Mouse (Mus musculus): ENCODE measurements at regions not wholly inside any gene's neighbourhood (a gene's known extent, or its start where the extent isn't known, plus 50 kb on each side); places are given as distances from the start of the nearest gene placed in this dataset.

DNA sequence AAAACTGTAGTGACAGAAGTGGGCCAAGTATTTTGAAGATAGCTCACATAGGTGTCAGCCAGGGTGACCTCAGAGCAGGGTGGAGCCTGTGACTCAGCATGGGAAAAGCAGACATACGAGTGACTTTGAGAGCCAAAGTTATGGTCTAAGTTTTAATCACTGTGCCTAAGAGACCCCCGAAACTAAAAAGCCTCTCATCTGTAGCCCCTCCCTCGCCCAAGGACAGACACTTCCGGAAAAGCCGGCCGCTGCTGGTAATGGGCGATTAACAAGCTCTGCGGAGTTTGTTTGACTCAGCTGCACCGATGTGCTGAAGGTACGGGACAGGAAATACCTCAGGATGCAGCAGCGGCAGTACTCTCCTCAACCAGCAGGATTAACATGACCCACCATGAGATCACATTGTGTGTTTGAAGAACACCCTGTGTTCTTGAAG is 182.1 kb upstream of the Foxn2 start:
- DNase-seq, result no peak

DNA sequence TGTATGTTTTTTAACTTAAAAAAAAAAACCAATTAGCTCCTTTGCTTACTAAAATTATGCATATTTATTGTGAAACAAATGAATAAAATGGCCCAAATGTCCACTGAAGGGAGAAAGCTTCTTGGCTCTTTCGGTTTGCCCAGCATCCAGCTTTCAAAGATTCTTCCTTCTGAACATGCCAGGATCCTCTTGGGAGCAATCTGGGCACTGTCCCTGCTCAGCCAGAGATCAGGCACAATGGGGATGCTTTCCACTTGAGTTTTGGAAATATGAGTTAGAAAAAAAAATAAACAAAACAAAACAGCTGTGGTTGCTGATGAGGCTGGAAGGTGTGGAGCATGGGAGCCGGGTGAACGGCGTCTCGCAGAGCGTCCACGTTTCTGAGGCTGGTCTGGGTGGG is 180.3 kb upstream of the Foxn2 start:
- DNase-seq, result no peak

DNA sequence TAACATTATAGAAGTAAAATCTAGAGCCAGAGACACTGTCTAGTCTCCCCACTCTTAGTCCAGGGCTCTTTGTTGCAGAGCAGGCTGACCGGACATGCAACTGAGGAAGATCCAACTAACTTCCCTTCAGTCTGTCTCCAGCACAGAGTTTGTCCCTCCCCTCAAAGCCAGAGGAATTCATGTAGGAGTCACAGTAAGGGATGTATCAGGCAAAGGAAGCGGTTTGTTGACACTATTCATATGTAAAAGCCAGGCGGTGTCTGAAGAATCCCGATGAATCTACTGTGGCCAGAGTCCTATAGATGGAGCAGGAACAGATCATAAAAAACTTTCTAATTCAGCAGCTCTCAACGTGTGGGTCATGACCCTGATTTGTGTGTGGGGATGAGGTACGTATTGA is 179.7 kb upstream of the Foxn2 start:
- DNase-seq, result no peak

DNA sequence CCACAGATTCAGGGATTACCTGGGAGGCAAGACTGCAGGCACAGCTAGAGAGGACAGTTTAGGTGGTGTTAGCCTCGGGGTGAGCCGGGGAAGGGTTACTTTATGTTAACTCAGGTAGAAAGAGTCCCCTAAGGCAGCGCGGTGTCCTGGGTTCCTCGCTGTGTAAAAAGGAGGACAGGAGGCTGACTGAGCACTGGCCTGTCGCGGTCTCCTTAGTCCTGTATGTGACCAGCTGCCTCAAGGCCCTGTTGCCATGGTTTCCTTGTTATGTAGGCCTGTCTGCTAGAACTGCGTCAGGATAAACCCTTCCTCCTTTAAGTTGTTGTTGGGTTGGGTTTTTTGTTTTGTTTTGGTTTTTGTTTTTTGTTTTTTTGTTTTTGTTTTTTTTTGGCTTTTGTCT is 179.0 kb upstream of the Foxn2 start:
- no peak for DNase-seq

DNA sequence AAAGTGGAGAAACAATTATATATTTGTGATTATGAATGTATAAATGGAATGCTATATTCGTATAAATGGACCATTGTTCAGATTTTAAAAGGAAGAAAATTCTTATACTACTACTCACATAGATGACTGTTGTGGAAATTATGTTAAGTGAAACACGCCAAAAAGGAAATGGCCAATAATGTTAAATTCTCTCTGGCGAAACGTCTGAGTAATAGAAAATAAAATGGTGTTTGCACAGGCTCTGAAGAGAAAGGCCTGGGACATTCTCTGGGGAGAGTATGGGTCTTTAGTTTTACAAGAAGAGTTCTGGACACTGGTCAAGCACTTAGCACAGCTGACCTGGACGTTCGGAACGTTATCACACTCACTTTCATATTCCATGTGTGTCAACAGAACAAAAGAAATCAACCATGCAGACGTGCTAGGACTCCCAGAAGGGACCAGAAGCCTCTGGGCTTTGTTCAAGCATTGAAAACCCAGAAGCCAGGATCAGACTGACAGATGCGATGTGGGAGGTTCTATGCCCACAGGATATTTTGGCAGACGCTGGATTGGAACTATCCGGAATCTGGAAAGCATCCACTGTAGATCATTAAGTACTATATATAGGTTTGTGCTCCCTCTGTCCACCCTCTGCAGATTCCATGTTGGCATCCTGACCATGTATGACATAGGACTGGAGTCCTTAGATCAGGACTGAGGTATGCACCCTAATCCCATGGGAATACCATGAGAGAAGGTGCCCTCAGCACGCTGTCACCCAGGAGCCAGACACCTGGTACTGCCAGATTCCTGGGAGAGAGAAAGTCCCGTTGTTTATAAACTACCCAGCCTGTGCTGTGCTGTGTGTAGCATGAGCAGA is 178.0 kb upstream of the Foxn2 start:
- no peak for DNase-seq

DNA sequence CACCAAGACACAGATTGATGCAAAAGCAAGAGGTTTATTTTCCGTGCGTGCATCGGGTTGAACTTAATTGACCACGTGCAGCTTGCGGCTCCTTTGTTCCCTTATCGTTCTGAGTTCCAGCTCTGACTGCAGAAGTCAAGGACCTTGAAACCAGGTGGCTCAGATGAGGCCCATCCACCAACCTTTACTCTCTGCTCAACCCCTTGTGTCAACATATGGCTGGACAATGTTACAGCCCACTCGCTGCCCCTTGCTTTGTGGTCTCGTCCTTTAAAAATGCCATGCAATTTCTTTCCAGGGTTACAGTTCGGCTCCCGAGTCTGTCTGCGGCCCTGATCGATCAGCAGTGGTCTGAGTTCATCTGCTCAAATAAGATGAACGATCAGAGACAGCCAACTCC is 175.2 kb upstream of the Foxn2 start:
- DNase-seq, result no peak

DNA sequence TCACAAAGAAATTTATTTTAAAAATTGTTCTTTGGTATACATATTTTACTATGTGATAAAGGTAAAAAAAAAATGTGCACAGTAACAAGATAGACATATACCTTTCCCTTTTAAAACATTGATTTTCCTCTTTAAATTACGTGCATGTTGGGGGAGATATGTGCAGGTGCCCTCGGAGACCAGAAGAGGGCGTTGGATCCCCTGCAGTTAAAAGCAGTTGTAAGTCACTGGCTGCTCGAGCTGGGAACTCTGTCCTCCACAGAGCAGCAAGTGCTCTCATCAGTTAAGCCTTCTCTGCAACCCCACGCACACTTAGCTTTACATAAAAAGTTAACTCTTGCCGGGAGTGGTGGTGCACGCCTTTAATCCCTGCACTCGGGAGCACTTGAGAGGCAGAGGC is 172.3 kb upstream of the Foxn2 start:
- DNase-seq, result no peak

DNA sequence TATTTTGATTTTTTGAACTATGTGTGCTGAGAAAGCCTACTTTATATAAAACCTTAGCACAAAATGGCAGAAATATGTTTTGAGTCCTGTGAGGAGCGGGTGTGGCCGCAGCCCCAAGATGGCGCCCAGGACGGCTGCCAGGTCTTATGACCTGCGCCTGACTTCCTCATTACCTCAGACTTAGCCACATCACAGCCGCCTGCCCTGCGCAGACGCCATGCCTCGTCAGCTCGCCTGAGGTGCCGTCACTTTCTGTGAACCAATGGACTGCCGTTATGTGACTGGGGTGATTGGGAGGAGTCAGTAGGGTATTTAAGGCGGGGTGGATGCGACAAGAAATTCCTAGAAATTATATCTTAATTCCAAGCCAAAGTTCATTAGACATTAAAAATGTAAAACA is 171.7 kb upstream of the Foxn2 start:
- DNase-seq, result no peak

DNA sequence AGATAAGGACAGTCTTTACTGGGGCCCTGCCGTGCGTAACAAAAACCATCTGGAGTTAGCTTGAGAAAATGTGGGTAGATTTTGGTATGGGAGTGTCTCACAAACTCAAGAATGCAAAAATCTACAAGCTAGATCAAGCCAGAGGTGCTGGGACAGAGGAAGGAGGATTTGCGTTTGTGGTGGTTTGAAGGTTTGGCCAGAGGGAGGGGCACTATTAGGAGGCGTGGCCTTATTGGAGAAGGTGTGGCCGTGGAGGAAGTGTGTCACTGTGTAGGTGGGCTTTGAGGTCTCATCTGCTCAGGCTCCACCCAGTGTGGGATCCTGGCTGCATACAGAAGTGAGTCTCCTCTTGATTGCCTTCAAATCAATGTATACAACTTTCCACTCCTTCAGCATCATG is 169.6 kb upstream of the Foxn2 start:
- DNase-seq, result no peak

DNA sequence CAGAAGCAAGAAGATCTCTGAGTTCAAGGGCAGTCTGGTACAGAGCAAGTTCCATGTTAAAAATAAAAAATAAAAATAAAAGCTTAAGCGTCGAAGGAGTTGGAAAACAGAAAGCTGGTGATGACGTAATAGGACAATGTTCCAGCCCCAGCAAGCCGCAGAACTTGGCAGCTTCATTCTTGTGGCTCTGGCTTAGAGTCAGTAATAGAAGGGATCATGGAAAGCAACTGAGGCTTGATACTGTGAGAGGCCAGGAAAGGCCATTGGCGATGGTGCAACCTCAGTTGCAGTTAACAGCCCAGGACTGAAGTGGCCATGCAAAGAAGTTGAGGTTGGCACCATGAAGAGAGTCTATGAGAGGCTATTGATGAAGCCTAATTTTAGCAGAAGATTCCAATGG is 168.3 kb upstream of the Foxn2 start:
- no peak for DNase-seq

DNA sequence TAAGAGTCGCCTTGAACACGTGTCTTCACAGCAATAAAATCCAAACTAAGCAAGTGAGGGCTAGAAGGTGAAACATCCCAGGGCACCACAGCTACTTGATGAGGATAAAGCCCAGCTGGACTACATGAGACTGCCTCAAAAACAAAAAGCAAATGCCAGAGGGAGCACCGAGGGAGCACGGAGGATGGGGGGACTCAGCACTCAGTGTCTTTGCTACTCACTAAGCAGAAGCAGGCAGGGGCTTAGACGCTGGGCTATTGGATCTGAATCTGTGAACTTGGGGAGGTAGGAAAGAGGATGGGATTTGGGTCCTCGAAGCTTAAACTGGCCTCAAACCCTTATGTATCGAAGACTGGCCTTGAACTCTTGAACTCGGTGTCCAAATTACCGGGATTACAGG is 167.0 kb upstream of the Foxn2 start:
- no peak for DNase-seq

DNA sequence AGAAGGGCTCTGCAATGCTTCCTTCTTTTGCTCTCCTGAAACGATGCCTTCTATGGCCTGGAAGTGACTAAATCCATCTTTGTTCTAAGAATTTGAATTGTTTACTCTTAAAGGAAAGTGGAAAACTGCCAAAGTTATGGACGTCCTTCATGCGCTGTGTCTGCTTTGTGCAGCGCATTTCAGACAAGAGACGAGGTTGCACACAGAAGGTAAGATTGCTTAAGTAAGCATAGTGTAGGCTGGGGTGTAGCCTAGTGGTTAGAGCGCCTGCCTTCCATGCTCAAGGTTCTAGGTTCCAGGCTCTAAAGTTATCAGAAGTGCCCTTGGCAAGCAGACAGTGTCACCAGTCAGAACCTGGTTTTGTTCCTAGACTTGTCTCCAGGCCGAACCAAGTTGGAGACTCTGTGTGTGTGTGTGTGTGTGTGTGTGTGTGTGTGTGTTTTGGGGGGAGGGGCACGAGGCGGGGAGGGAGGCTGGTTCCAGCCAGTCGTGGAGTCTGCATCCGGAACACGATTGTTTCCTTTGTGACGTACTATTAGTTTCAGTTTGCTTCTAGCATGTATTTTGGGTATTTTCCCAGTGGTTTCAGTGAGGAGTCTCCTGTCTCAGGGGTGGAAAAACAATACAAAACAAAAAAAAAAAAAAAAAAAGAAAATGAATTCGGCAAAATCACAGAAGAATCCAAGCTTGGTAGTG is 166.4 kb upstream of the Foxn2 start:
- DNase-seq, result peak; percentile 30

DNA sequence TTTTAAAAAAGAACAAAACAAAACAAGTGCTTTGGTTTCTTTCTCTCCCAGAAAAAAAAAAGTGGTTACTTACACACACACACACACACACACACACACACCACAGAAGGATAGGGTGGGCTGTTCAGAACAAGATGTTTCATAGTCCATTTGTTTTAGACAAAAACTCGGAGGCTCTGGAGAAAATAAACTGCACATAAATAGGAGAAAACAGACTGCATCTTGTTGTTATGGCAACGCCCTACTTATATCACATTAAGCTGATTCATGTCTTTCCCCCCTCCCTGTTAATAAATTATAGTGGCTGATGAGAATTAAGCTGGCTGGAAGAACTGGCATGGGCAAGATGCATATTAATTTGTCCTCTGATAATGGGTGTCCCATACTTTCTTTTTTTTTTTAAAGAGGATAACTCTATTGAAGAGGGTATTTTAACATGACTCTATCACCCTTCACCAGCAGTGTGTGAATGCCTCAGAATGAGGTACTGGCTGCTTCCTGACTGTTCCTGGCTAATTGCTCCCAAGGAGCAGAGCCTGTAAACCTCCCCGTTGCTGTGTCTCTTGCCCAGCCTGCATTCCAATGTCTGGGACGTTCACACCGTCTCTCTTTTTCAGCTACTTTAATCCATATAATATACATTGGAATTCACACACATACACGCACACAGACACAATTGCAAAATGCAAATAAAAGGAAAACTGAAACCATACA is 165.6 kb upstream of the Foxn2 start:
- peak; percentile 19 for DNase-seq

DNA sequence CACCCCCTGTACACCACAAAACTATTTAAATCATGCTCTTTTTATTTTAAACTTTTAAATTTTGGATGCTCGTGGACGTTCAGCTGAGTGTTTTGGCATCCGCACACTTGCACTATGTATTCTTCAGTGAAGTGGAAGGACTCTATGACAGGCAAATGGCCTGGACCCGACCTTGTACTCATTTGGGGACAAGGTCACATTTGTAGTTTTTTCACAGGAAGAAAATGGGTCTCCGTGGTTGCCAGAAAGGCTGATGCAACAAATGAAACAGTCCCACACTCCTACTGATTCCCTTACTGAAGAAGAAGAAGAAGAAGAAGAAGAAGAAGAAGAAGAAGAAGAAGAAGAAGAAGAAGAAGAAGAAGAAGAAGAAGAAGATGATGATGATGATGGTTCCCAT is 160.9 kb upstream of the Foxn2 start:
- no peak for DNase-seq

DNA sequence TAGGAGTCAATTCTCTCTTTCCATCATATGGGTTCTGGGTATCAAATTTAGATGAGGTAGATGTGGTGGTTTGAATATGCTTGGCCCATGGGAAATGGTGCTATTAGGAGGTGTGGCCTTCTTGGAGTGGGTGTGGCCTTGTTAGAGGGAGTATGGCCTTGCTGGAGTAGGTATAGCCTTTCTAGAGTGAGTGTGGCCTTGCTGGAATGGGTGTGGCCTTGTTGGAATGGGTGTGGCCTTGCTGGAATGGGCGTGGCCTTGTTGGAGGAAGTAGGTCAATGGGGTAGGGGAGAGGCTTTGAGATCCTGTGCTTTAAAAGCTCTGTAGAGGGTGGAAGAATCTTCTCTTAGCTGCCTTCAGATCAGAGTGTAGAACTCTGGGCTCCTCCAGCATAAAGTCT is 157.8 kb upstream of the Foxn2 start:
- DNase-seq, result no peak

DNA sequence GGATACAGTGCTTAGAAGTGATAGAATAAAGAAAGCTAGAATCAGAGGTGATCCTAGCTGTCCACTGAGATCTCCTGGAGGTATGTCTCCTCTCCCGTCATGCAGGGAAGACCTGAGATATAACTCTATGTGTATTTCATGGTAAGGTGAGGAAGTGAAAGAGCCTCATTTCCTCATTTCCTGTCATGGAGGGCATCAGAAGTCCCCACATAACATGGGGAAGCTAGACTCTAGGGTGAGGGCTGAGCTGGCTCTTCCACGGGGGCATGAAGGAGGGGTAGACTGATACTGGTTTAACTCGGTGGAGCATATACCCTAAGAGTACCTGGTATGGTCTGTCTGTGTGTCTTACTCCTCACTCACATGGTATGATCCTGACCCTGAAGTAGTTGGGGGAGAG is 156.0 kb upstream of the Foxn2 start:
- DNase-seq, result no peak

DNA sequence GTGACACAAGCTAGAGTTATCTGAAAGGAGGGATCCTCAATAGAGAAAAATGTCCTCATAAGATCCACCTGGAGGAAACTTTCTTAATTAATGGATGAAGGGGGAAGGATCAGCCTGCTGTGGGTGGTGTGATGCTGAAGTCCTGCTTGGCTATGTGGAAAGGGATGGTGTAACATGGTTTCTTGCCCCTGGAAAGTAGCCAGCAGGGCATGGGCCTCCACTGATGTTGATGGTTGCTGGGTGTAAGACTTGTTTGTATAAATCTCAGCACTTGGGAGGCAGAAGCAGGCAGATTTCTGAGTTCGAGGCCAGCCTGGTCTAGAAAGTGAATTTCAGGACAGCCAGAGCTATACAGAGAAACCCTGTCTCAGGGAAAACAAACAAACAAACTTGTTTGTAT is 152.7 kb upstream of the Foxn2 start:
- DNase-seq, result no peak

DNA sequence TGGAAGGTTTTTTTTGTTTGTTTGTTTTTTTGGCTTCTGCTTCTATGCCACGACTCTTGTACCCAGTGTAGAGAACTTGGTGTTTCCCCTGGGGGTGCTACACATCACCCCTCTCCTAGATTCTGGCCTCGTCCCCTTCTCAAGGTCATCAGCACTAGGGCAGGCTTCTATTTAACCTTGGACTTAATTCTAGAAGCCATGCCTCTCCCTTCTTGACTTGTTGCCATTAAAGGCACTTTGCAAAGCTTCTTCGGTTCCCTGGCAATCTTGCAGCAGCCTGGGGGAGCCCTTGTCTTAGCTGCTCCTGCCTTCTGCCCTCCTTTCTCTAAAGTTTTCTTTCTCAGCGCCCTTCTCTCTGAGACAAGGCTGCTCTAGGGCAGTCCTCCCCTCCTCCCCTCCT is 143.0 kb upstream of the Foxn2 start:
- DNase-seq, result no peak

DNA sequence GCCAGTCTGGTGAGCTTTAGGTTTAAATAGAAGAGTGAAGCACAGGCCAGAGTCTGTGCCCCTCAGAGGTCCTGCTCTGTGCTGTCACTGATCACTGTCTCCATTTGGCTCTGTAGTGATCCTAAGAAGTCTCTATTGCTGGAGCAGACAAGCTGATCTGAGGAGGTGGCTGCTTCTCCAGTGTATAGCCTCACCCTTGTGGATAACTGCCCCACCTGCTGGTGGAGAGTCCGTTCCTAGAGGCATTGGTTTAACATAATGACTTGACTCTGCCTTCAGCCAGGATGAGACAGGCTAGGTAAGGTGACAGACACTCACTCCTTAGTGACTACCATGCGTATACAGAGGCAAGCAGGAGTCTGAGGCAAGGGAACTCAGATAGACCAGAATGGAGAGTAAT is 136.5 kb upstream of the Foxn2 start:
- peak; percentile 15 for DNase-seq

DNA sequence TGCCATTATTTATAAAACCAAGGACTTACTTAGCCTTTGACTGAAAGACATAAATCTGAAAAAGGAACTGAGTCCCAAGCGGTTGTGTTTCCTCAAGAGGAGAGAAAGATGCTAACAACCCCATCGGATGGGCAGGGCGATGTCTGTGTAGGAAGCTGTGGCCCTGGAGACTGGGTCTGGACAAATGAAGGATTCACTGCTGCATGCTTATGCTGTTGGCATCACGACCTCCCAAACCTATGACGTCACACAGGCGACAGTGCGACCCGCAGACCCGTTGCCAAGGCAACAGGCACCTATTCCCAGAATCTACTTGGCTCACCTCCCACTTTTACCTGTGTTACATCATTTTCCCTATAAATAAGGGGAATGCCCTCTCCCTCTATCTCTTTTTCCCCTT is 135.3 kb upstream of the Foxn2 start:
- DNase-seq, result no peak

DNA sequence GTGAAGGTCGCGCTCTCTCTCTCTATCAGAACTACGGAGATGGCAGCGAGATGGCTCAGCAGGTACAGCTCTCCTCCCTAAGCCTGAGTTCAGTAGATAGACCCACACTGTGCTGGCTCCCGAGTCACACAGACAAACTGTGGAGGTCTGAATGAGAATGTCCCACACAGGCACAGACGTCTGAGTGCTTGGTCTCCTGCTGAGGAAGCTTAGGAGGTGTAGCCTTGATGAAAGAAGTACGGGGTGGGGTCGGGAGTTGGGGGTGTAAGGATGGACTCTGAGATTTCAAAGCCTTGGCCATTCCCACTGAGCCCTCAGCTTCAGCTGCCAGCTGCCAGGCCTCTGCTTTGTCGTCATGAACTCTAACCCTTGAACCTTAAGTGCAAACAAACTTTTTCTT is 134.2 kb upstream of the Foxn2 start:
- DNase-seq, result no peak

DNA sequence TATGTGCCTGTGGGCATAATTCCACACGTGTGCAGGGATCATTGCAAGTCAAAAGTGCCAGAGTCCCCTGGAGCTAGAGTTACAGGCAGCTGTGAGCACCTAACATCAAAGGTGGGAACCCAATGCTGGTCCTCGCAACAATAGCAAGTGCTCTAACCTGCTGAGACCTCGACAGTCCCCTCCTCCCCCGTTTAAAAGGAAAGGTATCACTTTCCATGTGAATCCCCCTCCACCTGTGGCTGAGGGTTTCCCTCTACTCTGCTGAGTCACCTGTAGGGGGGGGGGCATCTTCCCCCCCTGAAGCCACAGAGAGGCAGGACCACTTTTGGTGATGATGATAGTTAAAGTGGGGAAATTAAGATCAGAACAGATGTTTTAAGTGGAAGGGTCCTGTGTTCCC is 133.4 kb upstream of the Foxn2 start:
- no peak for DNase-seq

DNA sequence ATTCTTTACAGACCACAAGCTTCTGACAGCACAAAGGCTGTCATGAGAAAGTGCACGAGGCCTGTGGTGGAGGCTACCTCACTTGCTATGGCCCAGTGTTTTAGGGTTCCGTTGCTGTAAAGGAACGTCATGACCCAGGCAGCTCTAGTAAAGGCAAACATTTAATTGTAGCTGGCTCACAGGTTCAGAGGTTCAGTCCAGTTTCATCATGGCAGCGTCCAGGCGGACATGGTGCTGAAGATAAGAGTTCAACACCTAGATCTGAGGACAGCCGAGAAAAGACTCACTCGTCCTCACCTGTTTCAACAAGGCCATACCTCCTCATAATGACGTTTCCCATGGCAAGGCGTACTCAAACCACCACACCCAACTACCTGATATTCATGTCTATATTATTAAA is 132.7 kb upstream of the Foxn2 start:
- no peak for DNase-seq

DNA sequence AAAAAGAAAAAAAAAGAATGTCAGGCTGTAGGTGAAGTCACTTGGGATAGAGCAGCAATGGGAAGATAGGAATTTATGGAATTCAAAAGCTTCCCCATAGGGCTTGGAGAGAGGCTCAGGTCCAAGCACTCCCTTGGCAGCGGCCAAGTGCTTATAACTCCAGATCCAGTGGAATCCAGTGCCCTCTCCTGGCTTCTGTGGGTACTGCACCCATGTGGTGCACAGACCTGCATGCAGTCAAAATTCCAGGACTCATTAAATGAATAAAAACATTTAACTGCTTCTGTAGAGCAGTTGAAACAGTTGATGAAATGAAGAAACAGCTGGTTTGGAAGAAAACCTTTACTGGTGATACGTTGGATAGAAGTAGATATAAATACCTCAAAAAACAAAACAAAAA is 127.6 kb upstream of the Foxn2 start:
- no peak for DNase-seq

Measured in right cerebral cortex, postnatal 14 days (tissue).